ENCODE assay signal across 10 mouse cellular contexts in the genomic region with DNA sequence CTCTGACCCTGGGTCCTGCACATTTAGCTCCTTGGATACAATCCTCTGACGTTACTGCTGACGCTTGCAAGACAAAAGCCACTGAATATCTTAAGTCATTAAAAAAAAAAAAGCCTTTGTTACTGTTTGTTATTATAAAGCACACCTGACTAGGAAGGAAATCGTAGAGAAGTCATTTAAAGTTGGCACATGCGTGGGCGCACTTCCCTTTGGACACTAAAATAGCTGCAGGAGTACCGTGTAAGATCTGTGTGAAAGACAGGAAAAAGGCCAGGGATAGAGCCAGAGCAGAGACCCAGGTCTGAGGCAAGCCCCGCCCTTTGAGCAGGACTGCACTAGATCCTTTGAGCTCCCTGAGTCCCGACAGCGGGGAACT.
A peak's percentile ranks its signal among the peaks of the same experiment; 100 is the strongest.
DNase-seq lines count a peak whose midpoint lies in the region; ATAC-seq and TF ChIP-seq lines count a peak whose summit lies in the region.
"Had no signal": no experiment of that assay in that cellular context is flagged by ENCODE, and none has a peak within 500 bp of the region (broad histone marks: within the 10 kb centered on the region; RNA-seq: fewer than 3 reads in every experiment).

No protein-coding gene starts in this region.

- H3K27ac ChIP-seq in layer of hippocampus, adult 2 months, result peak overlapping the region; percentile 49; the same call in 1 of the 2 replicates
- peak overlapping the region; percentile 95 for H3K27ac ChIP-seq in heart, embryonic 12.5 days (ENCODE audit: poor library complexity, severe bottlenecking)
- peak overlapping the region; percentile 70 for H3K27ac ChIP-seq in neural tube, embryonic 15.5 days (replicated peaks)
- H3K27ac ChIP-seq: macrophage had no signal

- peak; percentile 75 for ATAC-seq in heart, embryonic 12.5 days (ENCODE audit: insufficient number of reproducible peaks, low FRiP score)
- ATAC-seq in neural tube, embryonic 15.5 days (ENCODE audit: low FRiP score), result peak; percentile 54; the same call in 1 of the 2 replicates

- no peaks in the 10 kb centered on the region for H3K27me3 ChIP-seq in heart, embryonic 12.5 days (replicated peaks)
- H3K27me3 ChIP-seq in neural tube, embryonic 15.5 days (replicated peaks), result no peaks in the 10 kb centered on the region
- H3K27me3 ChIP-seq: CH12.LX had no signal

- intact Hi-C loops in gastrocnemius, postnatal 14 days (cut with DNase I; ENCODE audit: low total_unique reads), result no loop called here
- intact Hi-C loops in left cerebral cortex, postnatal 4 days (cut with DNase I), result no loop called here

- peaks cover 38% of the 10 kb centered on the region for H3K4me1 ChIP-seq in heart, embryonic 12.5 days (replicated peaks)
- peaks cover 27% of the 10 kb centered on the region; the same call in 1 of the 2 replicates for H3K4me1 ChIP-seq in neural tube, embryonic 15.5 days

- no peak overlapping the region for H3K4me3 ChIP-seq in layer of hippocampus, adult 2 months
- no peak overlapping the region for H3K4me3 ChIP-seq in heart, embryonic 12.5 days
- H3K4me3 ChIP-seq in neural tube, embryonic 15.5 days (replicated peaks), result no peak overlapping the region

- no peaks in the 10 kb centered on the region for H3K9me3 ChIP-seq in heart, embryonic 12.5 days (replicated peaks)
- no peaks in the 10 kb centered on the region for H3K9me3 ChIP-seq in neural tube, embryonic 15.5 days (replicated peaks)

- peak overlapping the region; percentile 31 for H3K9ac ChIP-seq in heart, embryonic 12.5 days
- H3K9ac ChIP-seq in neural tube, embryonic 15.5 days (replicated peaks), result no peak overlapping the region

- TF ChIP-seq CTCF in layer of hippocampus, adult 2 months (conservative IDR thresholded peaks at IDR 0.05), result no peak

- H3K36me3 ChIP-seq in heart, embryonic 12.5 days, result 0 out of 2 replicates have a peak, but pooled peaks cover 9% of the 10 kb centered on the region
- H3K36me3 ChIP-seq in neural tube, embryonic 15.5 days, result no peaks in the 10 kb centered on the region

- peak overlapping the region; percentile 41 for H3K4me2 ChIP-seq in heart, embryonic 12.5 days
- H3K4me2 ChIP-seq in neural tube, embryonic 15.5 days, result no peak overlapping the region

- no peak for DNase-seq in layer of hippocampus, adult 2 months (ENCODE audit: low spot score in 2 of 2)
- DNase-seq in layer of hippocampus, adult 9-11 months, result no peak
- DNase-seq in kidney, postnatal 10 days, result peak; percentile 51
- DNase-seq in ovary, postnatal 10 days (ENCODE audit: low spot score), result no peak
- no peak for DNase-seq in gastrocnemius, postnatal 14 days
- no peak for DNase-seq in left cerebral cortex, postnatal 4 days

- WGBS in heart, embryonic 12.5 days, result 21% methylated on average over 9 of the region's 9 CpGs
- WGBS in neural tube, embryonic 15.5 days, result 12% methylated on average over 9 of the region's 9 CpGs
